Mouse (Mus musculus) liver, embryonic 12.5 days (tissue): ENCODE measurements around the gene Gm10142. TPM values are rescaled to one million over a fixed set of nuclear protein-coding genes. Genes with fewer than 3 reads are reported as not detected.
"Not testable (repeated sequence)": the region's sequence is repeated elsewhere in the genome, so short reads cannot be mapped to it uniquely, and the experiment has no call there.

Source experiments
- ATAC-seq: fragments of 200-750 bp; cut with Nextera tagmentation; 2 replicates; pipeline ENCODE4 v1.8.0; 2017; ENCODE audit warnings: moderate number of reproducible peaks, mild to moderate bottlenecking, moderate library complexity
- H3K27ac ChIP-seq: fragments of 300-500 bp; sonication (generic); 2 replicates; pipeline ENCODE4 v1.5.1; 2016; ENCODE audit warnings: mild to moderate bottlenecking
- H3K27me3 ChIP-seq: fragments of 300-500 bp; sonication (generic); replicated peaks from 2 replicates; pipeline ENCODE4 v1.6.1; 2016; ENCODE audit warnings: mild to moderate bottlenecking, moderate library complexity
- H3K36me3 ChIP-seq: fragments of 300-500 bp; sonication (generic); 2 replicates; pipeline ENCODE4 v1.6.1; 2016; ENCODE audit warnings: mild to moderate bottlenecking, moderate library complexity
- H3K4me1 ChIP-seq: fragments of 300-500 bp; sonication (generic); 2 replicates; pipeline ENCODE4 v1.6.1; 2016
- H3K4me2 ChIP-seq: fragments of 300-500 bp; sonication (generic); 2 replicates; pipeline ENCODE4 v1.6.1; 2016; ENCODE audit warnings: mild to moderate bottlenecking, moderate library complexity
- H3K4me3 ChIP-seq: fragments of 300-500 bp; sonication (generic); 2 replicates; pipeline ENCODE4 v1.5.1; 2016; ENCODE audit warnings: mild to moderate bottlenecking, moderate library complexity
- H3K9ac ChIP-seq: fragments of 300-500 bp; sonication (generic); 2 replicates; pipeline ENCODE4 v1.6.1; 2016; ENCODE audit warnings: mild to moderate bottlenecking, moderate library complexity
- H3K9me3 ChIP-seq: fragments of 300-500 bp; sonication (generic); replicated peaks from 2 replicates; pipeline ENCODE4 v1.6.1; 2016; ENCODE audit warnings: mild to moderate bottlenecking, moderate library complexity
- WGBS: fragments of 180-500 bp; shearing (Covaris S2); methylation state at CpG from one replicate; pipeline ENCODE4 v1.1.7; 2016; ENCODE audit not compliant: insufficient replicate concordance; 5-methylcytosine and 5-hydroxymethylcytosine counted together
- polyA plus RNA-seq: library from polyadenylated mRNA; unstranded; fragments of >200 nt; fragmentation: Nextera tagmentation; extraction: Ambion mirVana; gene quantifications from 2 replicates; pipeline ENCODE4 v1.2.1, GENCODE M21; 2016

Gene Gm10142
- polyA plus RNA-seq, 1 experiment from 2014 or later: not detected

GRCm38 (mm10) chr10:77741924-77742688, 26.5 kb downstream of the Gm10142 start, which contains the start of gene Gm18596:
Gene Gm18596, minus strand, starts transcription at chr10:77742638.
- not testable (repeated sequence) for H3K9ac ChIP-seq, ATAC-seq, H3K36me3 ChIP-seq, H3K4me1 ChIP-seq, H3K27ac ChIP-seq, H3K27me3 ChIP-seq, H3K9me3 ChIP-seq, H3K4me2 ChIP-seq, H3K4me3 ChIP-seq
- 66% methylated on average over 4 of the region's 5 CpGs for whole genome bisulfite sequencing

DNA sequence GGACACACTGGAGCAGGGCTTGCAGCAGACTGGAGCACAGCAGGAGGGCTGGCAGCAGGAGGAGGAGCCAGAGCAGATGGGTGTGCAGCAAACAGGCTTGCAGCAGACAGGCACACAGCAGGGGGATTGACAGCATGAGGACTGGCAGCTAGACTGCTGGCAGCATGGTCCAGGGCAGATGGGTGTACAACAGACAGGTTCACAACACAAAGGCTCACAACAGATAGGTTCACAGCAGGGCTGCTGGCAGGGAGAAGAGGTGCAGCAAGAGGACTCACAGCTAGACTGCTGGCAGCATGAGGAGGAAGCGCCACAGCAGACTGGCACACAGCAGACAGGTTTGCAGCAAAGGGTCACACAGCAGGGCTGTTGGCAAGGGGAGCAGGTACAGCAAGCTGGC, 35.1 kb downstream of the Gm10142 start:
- not testable (repeated sequence) for H3K27me3 ChIP-seq, ATAC-seq, H3K4me1 ChIP-seq, H3K4me3 ChIP-seq, H3K4me2 ChIP-seq, H3K9me3 ChIP-seq, H3K36me3 ChIP-seq, H3K9ac ChIP-seq, H3K27ac ChIP-seq
- 42% methylated on average over 1 of the region's 1 CpGs for WGBS

DNA sequence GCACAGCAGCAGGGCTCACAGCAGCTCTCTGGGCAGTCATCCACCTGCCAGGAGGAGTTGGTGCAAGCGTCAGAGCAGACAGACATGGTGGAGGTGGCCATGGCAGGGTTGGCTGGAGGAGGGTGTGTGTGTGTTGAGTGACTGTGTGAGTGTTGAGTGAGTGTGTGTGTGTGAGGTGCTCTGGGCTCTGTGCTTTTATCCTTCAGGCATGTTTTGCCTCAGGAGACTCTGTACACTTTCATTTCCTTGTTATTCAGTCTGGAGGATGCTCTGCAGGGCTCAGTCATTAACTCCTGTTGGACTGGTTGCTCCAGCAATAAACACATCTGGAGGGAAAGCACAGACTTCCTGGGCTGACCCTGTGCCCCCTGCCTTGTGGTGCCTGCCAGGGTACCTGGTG, 35.6 kb downstream of the Gm10142 start, which contains the start of gene Gm9736:
Gene Gm9736 (minus strand): TSS at position 101 of the 400 bp plus-strand sequence.
- not testable (repeated sequence) for H3K9ac ChIP-seq, H3K9me3 ChIP-seq, H3K27me3 ChIP-seq, H3K4me1 ChIP-seq, ATAC-seq, H3K27ac ChIP-seq, H3K4me3 ChIP-seq, H3K36me3 ChIP-seq, H3K4me2 ChIP-seq
- WGBS: 47% methylated on average over 1 of the region's 1 CpGs

DNA sequence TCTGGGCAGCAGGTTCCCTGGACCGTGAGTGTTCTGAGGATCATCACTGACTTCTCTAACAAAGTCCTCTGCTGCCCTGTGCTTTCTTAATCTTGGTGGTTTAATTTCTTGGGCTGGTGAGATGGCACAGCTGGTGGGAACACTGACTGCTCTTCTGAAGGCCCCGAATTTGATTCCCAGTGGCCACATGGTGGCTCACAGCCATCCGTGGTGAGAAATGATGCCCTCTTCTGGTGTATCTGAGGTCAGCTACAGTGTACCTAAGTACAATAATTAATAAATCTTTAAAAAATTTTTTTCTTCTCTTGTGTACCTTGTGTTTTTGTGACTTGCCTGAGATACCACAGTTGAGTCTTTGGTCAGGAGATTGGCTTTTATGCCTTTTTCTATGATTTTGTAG, 36.7 kb downstream of the Gm10142 start:
- H3K4me3 ChIP-seq, H3K4me1 ChIP-seq, H3K27me3 ChIP-seq, H3K9ac ChIP-seq, ATAC-seq, H3K4me2 ChIP-seq, H3K9me3 ChIP-seq, H3K27ac ChIP-seq, H3K36me3 ChIP-seq: not testable (repeated sequence)
- 44% methylated on average over 3 of the region's 3 CpGs for WGBS

- Histone ChIP-seq H3K4me2 (no peak overlapping the region), H3K4me3 (no peak overlapping the region), H3K36me3 (no peaks in the 10 kb centered on the region), H3K27me3 (no peaks in the 10 kb centered on the region), H3K9me3 (no peaks in the 10 kb centered on the region), H3K27ac (no peak overlapping the region), H3K9ac (no peak overlapping the region), H3K4me1 (no peaks in the 10 kb centered on the region)
- no peak for ATAC-seq
Measured at GRCm38 (mm10) chr10:77753448-77753847, 37.8 kb downstream of the Gm10142 start.

DNA sequence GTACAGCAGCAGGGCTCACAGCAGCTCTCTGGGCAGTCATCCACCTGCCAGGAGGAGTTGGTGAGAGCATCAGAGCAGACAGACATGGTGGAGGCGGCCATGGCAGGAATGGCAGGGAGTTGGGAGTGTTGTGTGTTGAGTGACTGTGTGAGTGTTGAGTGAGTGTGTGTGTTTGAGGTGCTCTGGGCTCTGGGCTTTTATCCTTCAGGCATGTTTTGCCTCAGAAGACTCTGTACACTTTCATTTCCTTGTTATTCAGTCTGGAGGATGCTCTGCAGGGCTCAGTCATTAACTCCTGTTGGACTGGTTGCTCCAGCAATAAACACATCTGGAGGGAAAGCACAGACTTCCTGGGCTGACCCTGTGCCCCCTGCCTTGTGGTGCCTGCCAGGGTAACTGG, 44.0 kb downstream of the Gm10142 start, which contains the start of gene Gm3233:
Gene Gm3233 (minus strand): TSS at position 101 of the 400 bp plus-strand sequence.
- H3K4me3 ChIP-seq, H3K27me3 ChIP-seq, H3K9me3 ChIP-seq, H3K9ac ChIP-seq, ATAC-seq, H3K27ac ChIP-seq, H3K36me3 ChIP-seq, H3K4me2 ChIP-seq, H3K4me1 ChIP-seq: not testable (repeated sequence)
- no CpG with 5 or more reads among the region's 1 CpGs for WGBS

Other genes with a start within 250 kb of the Gm10142 start
- gene Fam207a, start 200.0 kb upstream of the Gm10142 start, polyA plus RNA-seq: 32.7 and 33.7 TPM in 2 replicates
- gene Itgb2, start 185.6 kb upstream of the Gm10142 start, polyA plus RNA-seq: 13.5 and 13.9 TPM in 2 replicates
- 68.8 and 72.8 TPM in 2 replicates for gene Pttg1ip, start 134.1 kb upstream of the Gm10142 start, polyA plus RNA-seq
- 138 and 146 TPM in 2 replicates for gene Sumo3, start 109.7 kb upstream of the Gm10142 start, polyA plus RNA-seq
- gene Gm49325, start 109.6 kb upstream of the Gm10142 start, polyA plus RNA-seq: 5.1 TPM in 1 of 2 replicates, not detected in the other
- gene Ube2g2, start 93.5 kb upstream of the Gm10142 start, polyA plus RNA-seq: 55.7 and 59.9 TPM in 2 replicates
- 0.05 TPM in 1 of 2 replicates, not detected in the other for gene Tspear, start 29.2 kb upstream of the Gm10142 start, polyA plus RNA-seq
- not detected in 2 replicates for gene Gm19402, start 25.1 kb upstream of the Gm10142 start, polyA plus RNA-seq
- not detected in 2 replicates for gene Gm9508, start 18.6 kb upstream of the Gm10142 start, polyA plus RNA-seq
- gene Gm10272, start 9.2 kb upstream of the Gm10142 start, polyA plus RNA-seq: not detected in 2 replicates
- not detected in 2 replicates for gene Gm10024, start 4.3 kb upstream of the Gm10142 start, polyA plus RNA-seq
- gene Krtap12-1, start 4.8 kb downstream of the Gm10142 start, polyA plus RNA-seq: not detected in 2 replicates
- gene Gm10100, start 10.7 kb downstream of the Gm10142 start, polyA plus RNA-seq: not detected in 2 replicates
- gene Gm18596, start 26.8 kb downstream of the Gm10142 start, polyA plus RNA-seq: not detected in 2 replicates
- not detected in 2 replicates for gene Gm9736, start 35.5 kb downstream of the Gm10142 start, polyA plus RNA-seq
- not detected in 2 replicates for gene Gm3233, start 43.9 kb downstream of the Gm10142 start, polyA plus RNA-seq
- gene Gm3238, start 55.5 kb downstream of the Gm10142 start, polyA plus RNA-seq: not detected in 2 replicates
- gene Gm7138, start 61.1 kb downstream of the Gm10142 start, polyA plus RNA-seq: not detected in 2 replicates
- not detected in 2 replicates for gene Gm3250, start 66.7 kb downstream of the Gm10142 start, polyA plus RNA-seq
- gene Gm7137, start 72.4 kb downstream of the Gm10142 start, polyA plus RNA-seq: not detected in 2 replicates
- gene Gm9639, start 79.3 kb downstream of the Gm10142 start, polyA plus RNA-seq: not detected in 2 replicates
- gene Gm19668, start 83.3 kb downstream of the Gm10142 start, polyA plus RNA-seq: not detected in 2 replicates
- gene Gm9507, start 96.0 kb downstream of the Gm10142 start, polyA plus RNA-seq: not detected in 2 replicates
- not detected in 2 replicates for gene Gm2696, start 98.9 kb downstream of the Gm10142 start, polyA plus RNA-seq
- not detected in 2 replicates for gene Krtap10-4, start 111.3 kb downstream of the Gm10142 start, polyA plus RNA-seq
- gene Krtap10-10, start 120.1 kb downstream of the Gm10142 start, polyA plus RNA-seq: not detected in 2 replicates
- gene Gm36176, start 131.0 kb downstream of the Gm10142 start, polyA plus RNA-seq: not detected in 2 replicates
- gene Gm10318, start 137.1 kb downstream of the Gm10142 start, polyA plus RNA-seq: not detected in 2 replicates
- gene Gm3285, start 146.2 kb downstream of the Gm10142 start, polyA plus RNA-seq: not detected in 2 replicates
- 8.5 and 8.7 TPM in 2 replicates for gene Lrrc3, start 186.7 kb downstream of the Gm10142 start, polyA plus RNA-seq